Mouse (Mus musculus) pancreas, adult 10 weeks (tissue): Measurements from ENCODE around the gene Suco. TPM values are rescaled to one million over a fixed set of nuclear protein-coding genes. Genes with fewer than 3 reads are reported as not detected.

Source experiments
- polyA plus RNA-seq: library from polyadenylated mRNA; stranded (reverse); fragments of 350-450 nt; fragmentation: Illumina TruSeq; extraction: RNeasy Lipid Tissue Mini Kit (QIAGEN cat#74804); gene quantifications from one replicate; pipeline ENCODE4 v1.2.3, GENCODE M21; 2015; ENCODE audit warnings: low read depth, low replicate concordance; ENCODE audit not compliant: insufficient read depth

The Suco gene
- polyA plus RNA-seq, result 14.1 TPM

DNA sequence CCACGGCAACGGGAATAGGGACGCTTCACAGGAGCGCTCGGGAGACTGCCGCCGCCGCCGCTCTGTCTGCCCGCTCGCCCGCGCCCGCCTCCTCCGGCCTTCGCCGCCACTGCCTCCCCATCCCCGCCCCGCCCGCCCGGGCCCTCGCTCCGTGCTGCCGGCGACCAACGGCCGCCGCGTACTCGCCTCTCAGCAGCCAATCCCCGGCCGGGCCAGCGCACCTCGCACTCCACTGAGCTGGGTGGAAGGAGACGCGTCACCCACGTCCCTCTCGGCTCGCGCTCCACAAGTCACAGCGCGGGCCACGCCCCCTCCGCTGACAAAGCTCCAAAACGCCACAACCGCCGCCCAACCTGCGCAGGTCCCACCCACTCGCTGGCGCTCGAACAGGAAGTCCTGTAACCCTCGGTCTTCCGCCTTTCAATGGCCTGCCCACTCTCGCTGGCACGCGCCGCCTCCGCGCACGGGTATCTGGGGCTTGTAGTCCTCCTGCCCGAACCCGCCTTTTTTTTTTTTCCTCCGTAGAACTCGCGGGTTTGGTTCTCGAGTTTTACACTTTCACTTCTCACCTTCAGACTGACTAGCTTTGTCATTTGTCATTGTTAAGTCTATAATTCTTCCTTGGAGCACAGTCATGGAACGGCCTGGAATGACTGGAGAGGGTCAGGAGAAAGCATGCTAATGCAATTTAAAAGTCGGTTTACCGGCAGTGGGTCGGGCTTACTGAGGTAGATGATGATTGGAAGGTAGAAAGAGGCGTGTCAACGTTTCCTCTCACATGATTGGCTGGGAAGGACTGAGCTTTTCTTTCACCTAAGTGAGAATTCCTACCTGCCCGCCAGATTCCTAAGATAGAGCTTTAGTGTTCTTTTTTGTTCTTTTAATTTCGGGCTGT, at the start of gene Suco:
TSS of gene Suco (minus strand) at position 130 of the 895 bp plus-strand sequence.

DNA sequence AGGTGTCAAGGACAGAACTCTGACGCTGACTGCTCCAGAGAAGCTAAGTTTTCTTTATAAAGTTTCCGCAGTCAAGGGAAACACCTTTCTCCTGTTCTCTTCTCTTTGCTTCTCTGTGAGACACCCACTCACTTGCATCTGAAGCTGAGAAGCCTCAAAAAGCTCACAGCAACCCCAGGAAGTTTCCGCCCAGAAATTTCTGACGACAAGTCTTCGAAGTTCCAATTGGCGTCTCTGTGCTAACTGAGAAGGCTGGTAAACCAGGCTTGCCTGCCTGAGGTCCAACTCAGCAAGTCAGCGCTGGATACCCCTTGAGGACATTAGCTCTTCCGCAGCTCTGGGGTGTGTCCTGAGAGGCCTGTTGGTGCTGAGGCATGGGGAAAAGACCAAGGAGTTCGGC, 88.1 kb downstream of the Suco start, which contains the start of gene Fasl:
TSS of gene Fasl (minus strand) at position 157 of the 400 bp plus-strand sequence.

Other genes starting within 250 kb of the Suco start
- gene Fasl, start 88.2 kb downstream of the Suco start, polyA plus RNA-seq, result not detected
- 5.6 TPM for gene Pigc, start 92.5 kb upstream of the Suco start, polyA plus RNA-seq
- not detected for gene 4930558K02Rik, start 103.0 kb upstream of the Suco start, polyA plus RNA-seq